Mouse (Mus musculus) liver, adult 2 months (tissue): Measurements from ENCODE around the gene Fndc8. TPM values are rescaled to one million over a fixed set of nuclear protein-coding genes. Genes with fewer than 3 reads are reported as not detected.

Experiments
- DNase-seq: peaks from one replicate; pipeline ENCODE4 v3.0.0-alpha.2; 2011; ENCODE audit warnings: low read depth, low spot score; ENCODE audit errors: extremely low read depth
- H3K27ac ChIP-seq: fragments of 200-500 bp; replicated peaks from 2 replicates; pipeline ENCODE4 v1.5.1; 2012; ENCODE audit warnings: low read depth, mild to moderate bottlenecking, control low read depth, inconsistent platforms, low read length; ENCODE audit not compliant: insufficient read depth
- H3K27me3 ChIP-seq: fragments of 200-500 bp; 2 replicates; pipeline ENCODE4 v1.6.1; 2012; ENCODE audit warnings: mild to moderate bottlenecking, moderate library complexity, low read length, inconsistent platforms; ENCODE audit not compliant: control insufficient read depth, insufficient read depth
- H3K36me3 ChIP-seq: fragments of 200-500 bp; 2 replicates; pipeline ENCODE4 v1.6.1; 2012; ENCODE audit warnings: low read length, inconsistent platforms; ENCODE audit not compliant: control insufficient read depth, insufficient read depth
- H3K4me1 ChIP-seq: fragments of 200-500 bp; 2 replicates; pipeline ENCODE4 v1.6.1; 2011; ENCODE audit warnings: low read length; ENCODE audit not compliant: control insufficient read depth, insufficient read depth
- H3K4me3 ChIP-seq: fragments of 200-500 bp; 2 replicates; pipeline ENCODE4 v1.5.1; 2011; ENCODE audit warnings: low read depth, mild to moderate bottlenecking, control low read depth, low read length, moderate library complexity; ENCODE audit not compliant: insufficient read depth
- H3K79me2 ChIP-seq: fragments of 200-500 bp; 2 replicates; pipeline ENCODE4 v1.6.1; 2012; ENCODE audit warnings: inconsistent platforms, mild to moderate bottlenecking, low read length, moderate library complexity; ENCODE audit not compliant: control insufficient read depth, insufficient read depth
- H3K9ac ChIP-seq: fragments of 200-500 bp; 2 replicates; pipeline ENCODE4 v1.6.1; 2012; ENCODE audit warnings: low read depth, mild to moderate bottlenecking, control low read depth, inconsistent platforms, low read length
- CTCF ChIP-seq: fragments of 200-500 bp; IDR thresholded peaks from 2 replicates; pipeline ENCODE4 v1.5.1; 2011; ENCODE audit warnings: low read depth, low read length, control low read depth
- POLR2A ChIP-seq: fragments of 200-500 bp; IDR thresholded peaks from 2 replicates; pipeline ENCODE4 v1.6.1; 2011; ENCODE audit warnings: low read length, control low read depth; ENCODE audit not compliant: insufficient read depth; ENCODE audit errors: extremely low read depth
- WGBS: fragments of 180-500 bp; shearing (Covaris S2); methylation state at CpG from one replicate; pipeline ENCODE4 v1.1.7; 2018; 5-methylcytosine and 5-hydroxymethylcytosine counted together
- polyA plus RNA-seq: library from polyadenylated mRNA; depleted of rRNA; stranded (reverse); fragments of >200 nt; gene quantifications from 2 replicates; pipeline ENCODE4 v1.2.3, GENCODE M21; 2012; rRNA removed
- total RNA-seq: library from RNA; depleted of rRNA; stranded (reverse); fragments of >200 nt; gene quantifications from 2 replicates; pipeline ENCODE4 v1.2.3, GENCODE M21; 2014; rRNA removed

Fndc8 gene
- total RNA-seq (0.20 TPM in 1 of 2 replicates, not detected in the other), polyA plus RNA-seq (not detected in 2 replicates)

DNA sequence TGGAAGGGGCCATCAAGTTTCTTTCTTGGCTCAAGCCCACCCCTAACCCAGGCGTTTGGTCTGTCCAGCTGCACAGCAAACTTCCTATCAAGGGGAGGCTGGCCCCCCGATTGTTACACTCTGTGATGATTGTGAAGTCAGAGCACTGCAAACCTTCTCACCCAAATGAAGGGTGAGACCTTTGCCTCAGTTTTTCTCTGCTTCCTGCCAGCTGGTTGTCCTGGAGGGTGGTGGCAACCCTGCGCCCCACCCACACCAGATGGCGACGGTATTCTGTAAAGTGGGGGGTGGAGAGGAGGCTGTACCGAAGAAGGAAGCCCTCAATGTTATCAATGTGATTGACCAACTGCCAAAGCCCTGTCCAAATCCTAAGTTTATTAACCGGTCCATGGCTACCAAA lies at the start of gene Fndc8:
Gene Fndc8 (plus strand): TSS at position 189 of the 400 bp plus-strand sequence.
- H3K9ac ChIP-seq, result no peak within 1 kb of the TSS

DNA sequence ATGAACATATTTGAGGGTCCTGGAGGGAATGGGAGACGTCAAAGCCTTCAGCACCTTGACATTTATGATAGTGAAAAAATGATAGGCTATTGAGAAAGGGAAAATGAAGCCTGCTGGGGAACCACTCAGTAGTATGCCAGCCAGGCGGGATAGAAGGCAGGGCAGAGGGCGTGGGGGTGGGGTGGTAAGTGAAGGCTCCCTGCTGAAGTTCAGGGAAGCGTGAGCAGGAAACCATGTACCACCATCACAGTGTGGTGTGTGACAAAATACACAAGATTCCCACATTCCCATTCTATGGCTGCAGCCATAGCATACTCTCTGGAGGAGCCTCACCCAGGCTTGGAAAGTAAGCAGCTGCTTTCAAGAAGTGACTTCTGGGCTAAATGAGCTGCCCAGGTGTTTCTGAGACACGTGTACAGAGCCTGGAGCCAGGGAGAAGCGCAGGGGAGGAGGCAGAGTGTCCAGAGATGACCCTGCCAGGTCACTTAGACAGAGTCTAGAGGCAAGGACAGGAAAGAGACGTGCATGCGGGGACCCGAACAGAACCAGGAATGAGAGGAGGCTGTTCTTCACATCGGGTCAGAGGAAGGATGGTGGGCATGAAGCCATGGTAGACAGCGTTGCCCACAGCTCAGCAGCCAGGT lies 47.0 kb upstream of the Fndc8 start:
- WGBS, result 33% methylated on average over 11 of the region's 11 CpGs
- Histone ChIP-seq H3K36me3 (no peaks in the 10 kb centered on the region), H3K4me1 (peaks cover 12% of the 10 kb centered on the region), H3K27ac (peak overlapping the region; percentile 58), H3K4me3 (peak overlapping the region; percentile 42; the same call in 1 of the 2 replicates), H3K79me2 (peaks cover 38% of the 10 kb centered on the region), H3K9ac (peak overlapping the region; percentile 59), H3K27me3 (no peaks in the 10 kb centered on the region)
- peak; percentile 81 for DNase-seq
- TF ChIP-seq POLR2A (no peak), CTCF (no peak)

More for the DNA sequence above, at the start of gene Fndc8:
- no peak for TF ChIP-seq POLR2A
- TF ChIP-seq CTCF, result no peak
- Histone ChIP-seq H3K27ac (no peak within 1 kb of the TSS), H3K4me3 (no peak within 1 kb of the TSS), H3K4me1 (peaks cover 5% of the 10 kb centered on the region), H3K36me3 (no peaks in the 10 kb centered on the region), H3K79me2 (no peaks in the 10 kb centered on the region), H3K27me3 (no peaks in the 10 kb centered on the region)
- 58% methylated on average over 7 of the region's 7 CpGs for WGBS
- DNase-seq, result no peak

DNA sequence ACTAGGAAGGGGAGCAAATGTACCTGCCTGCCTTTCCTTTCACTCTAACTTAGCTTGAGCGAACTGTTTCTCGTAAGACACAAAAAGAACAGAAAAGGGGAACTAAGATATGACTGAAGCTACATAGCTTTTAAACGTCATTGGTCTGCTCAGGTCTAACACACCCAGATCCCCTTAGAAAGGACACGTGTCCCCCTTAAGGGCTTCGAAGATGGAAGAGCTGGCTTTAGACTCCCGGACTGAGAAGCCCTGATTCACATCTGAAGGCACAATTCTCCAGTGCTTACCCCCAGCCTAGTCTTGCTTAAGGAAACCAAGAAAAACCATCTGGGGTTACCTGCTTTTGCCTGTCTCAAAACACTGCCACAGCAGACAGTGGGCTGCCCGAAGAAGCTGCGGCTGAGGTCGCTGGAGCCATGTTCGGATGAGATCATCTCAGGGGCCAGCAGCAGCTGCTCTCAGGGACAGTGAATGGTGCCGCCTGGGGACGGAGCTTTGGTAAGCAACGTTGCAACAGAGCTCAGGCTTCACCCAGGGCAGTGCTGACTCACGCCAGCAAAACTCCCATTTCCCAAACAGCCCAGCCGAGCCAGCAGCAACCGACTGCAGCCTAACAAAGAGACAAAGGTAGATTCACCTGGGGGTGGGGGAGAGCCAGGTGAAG lies 46.4 kb upstream of the Fndc8 start:
- 23% methylated on average over 16 of the region's 16 CpGs for WGBS
- H3K4me1 ChIP-seq, result peaks cover 12% of the 10 kb centered on the region
- peak; percentile 89 for DNase-seq

DNA sequence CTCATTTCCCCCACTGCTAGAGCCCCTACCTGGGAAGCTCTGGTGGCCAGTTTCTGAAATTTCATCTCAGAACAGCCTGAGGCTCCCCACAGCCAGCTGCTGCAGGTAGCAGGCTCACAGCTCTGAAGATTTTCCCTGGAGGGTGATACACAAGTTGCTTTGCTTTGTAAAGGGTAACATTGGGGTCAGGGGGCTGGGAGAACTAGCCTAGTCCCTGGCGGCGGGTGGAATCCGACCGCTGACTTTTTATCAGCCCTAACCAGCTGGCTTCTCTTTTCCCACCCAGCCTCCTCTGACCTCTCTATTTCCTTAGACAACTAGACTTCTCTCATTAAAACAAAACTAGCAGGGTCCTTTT lies 45.9 kb upstream of the Fndc8 start:
- peak overlapping the region; percentile 87 for H3K27ac ChIP-seq
- peaks cover 39% of the 10 kb centered on the region for H3K79me2 ChIP-seq
- H3K4me3 ChIP-seq, result no peak overlapping the region
- DNase-seq, result no peak
- peaks cover 12% of the 10 kb centered on the region for H3K4me1 ChIP-seq
- peak overlapping the region; percentile 58 for H3K9ac ChIP-seq
- H3K27me3 ChIP-seq, result no peaks in the 10 kb centered on the region
- no peak for TF ChIP-seq CTCF
- TF ChIP-seq POLR2A, result no peak
- WGBS, result 7% methylated on average over 4 of the region's 4 CpGs
- no peaks in the 10 kb centered on the region for H3K36me3 ChIP-seq

More for the DNA sequence above, 46.4 kb upstream of the Fndc8 start:
- peak overlapping the region; percentile 87 for H3K27ac ChIP-seq
- no peaks in the 10 kb centered on the region for H3K36me3 ChIP-seq
- peak overlapping the region; percentile 59 for H3K9ac ChIP-seq
- H3K79me2 ChIP-seq, result peaks cover 40% of the 10 kb centered on the region
- H3K4me3 ChIP-seq, result peak overlapping the region; percentile 42
- no peaks in the 10 kb centered on the region for H3K27me3 ChIP-seq
- TF ChIP-seq CTCF, result peak; percentile 54
- 0 out of 2 replicates have a peak, but pooled peaks have one; percentile 16 for TF ChIP-seq POLR2A

DNA sequence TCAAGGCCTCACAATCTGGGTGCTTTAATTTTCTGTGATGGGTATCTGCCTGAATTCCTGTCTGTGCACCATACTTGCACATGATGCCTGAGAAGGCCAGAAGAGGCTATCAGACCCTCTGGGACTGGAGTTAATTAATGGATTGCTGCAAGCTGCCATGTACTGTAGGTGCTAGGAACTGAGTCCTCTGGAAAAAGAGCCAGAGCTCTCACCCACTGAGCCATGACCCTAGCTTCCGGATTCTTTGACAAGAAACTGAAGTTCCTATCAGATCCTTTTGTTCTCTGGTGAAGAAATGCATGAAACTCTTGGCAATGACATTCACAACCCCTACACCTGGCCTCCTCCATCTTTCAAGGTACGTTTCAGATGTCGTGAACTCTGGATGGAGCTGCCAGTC lies 45.0 kb upstream of the Fndc8 start:
- H3K4me3 ChIP-seq, result no peak overlapping the region
- H3K9ac ChIP-seq, result no peak overlapping the region
- H3K79me2 ChIP-seq, result peaks cover 43% of the 10 kb centered on the region
- peaks cover 12% of the 10 kb centered on the region for H3K4me1 ChIP-seq
- no peak overlapping the region; the same call in 1 of the 2 replicates for H3K27ac ChIP-seq
- 68% methylated on average over 3 of the region's 3 CpGs for WGBS
- H3K27me3 ChIP-seq, result no peaks in the 10 kb centered on the region
- no peaks in the 10 kb centered on the region for H3K36me3 ChIP-seq
- TF ChIP-seq CTCF (no peak), POLR2A (no peak)
- DNase-seq, result no peak

DNA sequence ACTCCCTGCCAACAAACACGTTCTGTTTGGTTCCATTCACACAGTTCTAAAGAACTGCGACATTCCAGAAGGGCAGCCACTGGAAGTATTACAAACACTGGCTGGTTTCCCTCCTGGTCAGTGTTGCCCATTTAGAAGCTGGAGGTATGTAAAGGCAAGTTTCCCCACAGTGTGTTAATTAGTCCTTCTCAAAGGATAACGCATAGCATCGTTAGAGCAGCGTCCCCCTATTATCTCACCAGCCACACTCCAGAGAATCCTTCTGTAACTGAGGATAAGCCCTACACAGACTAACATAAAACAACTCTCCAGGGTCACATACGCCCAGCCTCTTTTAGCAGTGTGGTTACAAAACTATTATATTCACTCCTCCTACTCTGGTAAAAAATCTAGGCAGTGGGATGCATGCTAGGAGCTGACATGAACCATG lies 44.3 kb upstream of the Fndc8 start:
- TF ChIP-seq CTCF, result no peak
- no peak for TF ChIP-seq POLR2A
- peak; percentile 60 for DNase-seq
- Histone ChIP-seq H3K4me3 (no peak overlapping the region), H3K79me2 (peaks cover 46% of the 10 kb centered on the region), H3K36me3 (no peaks in the 10 kb centered on the region), H3K4me1 (peaks cover 15% of the 10 kb centered on the region), H3K9ac (no peak overlapping the region), H3K27ac (0 out of 2 replicates have a peak overlapping the region, but pooled peaks have one; percentile 5), H3K27me3 (no peaks in the 10 kb centered on the region)
- 55% methylated on average over 6 of the region's 6 CpGs for WGBS
